Mouse (Mus musculus): ENCODE results near the gene Calml4. TPM values are rescaled to one million over a fixed set of nuclear protein-coding genes. Genes with fewer than 3 reads are reported as not detected.
"Not testable (repeated sequence)": the region's sequence is repeated elsewhere in the genome, so short reads cannot be mapped to it uniquely, and the experiment has no call there.

The Calml4 gene
- total and polyA plus RNA-seq, 3 experiments = not detected

- in situ Hi-C loops (cut with MboI; ENCODE audit: low pct_ligation_motif_present, low pct_unique_long_range_greater_than_20kb, low sequenced_read_pairs) (no loop called here), dilution Hi-C loops (cut with MboI; ENCODE audit: extremely low pct_ligation_motif_present, extremely low pct_unique_long_range_greater_than_20kb, low sequenced_read_pairs) (no loop called here)
- no peak overlapping the region for H3K9ac ChIP-seq (ENCODE audit: insufficient read depth, low read depth)
- peaks cover 0 to 2% of the 10 kb centered on the region in 2 experiments for H3K36me3 ChIP-seq (replicated peaks in 1 of 2; ENCODE audit: control insufficient read depth in 1 of 2, insufficient read depth in 1 of 2, low read length in 1 of 2)
- H3K27me3 ChIP-seq (replicated peaks) = no peaks in the 10 kb centered on the region
- 0 out of 4 replicates have a peak, but pooled peaks cover 0 to 2% of the 10 kb centered on the region in 2 experiments for H3K4me1 ChIP-seq (ENCODE audit: control insufficient read depth in 1 of 2, insufficient read depth in 2 of 2)
- DNase-seq (ENCODE audit: extremely low read depth) = no peak
- no peak overlapping the region for H3K27ac ChIP-seq (ENCODE audit: insufficient read depth, low read depth)
- no peaks in the 10 kb centered on the region for H3K79me2 ChIP-seq (replicated peaks; ENCODE audit: control insufficient read depth, extremely low read depth, insufficient read depth, poor library complexity, severe bottlenecking)
- H3K9me3 ChIP-seq (replicated peaks; ENCODE audit: low read length) = no peaks in the 10 kb centered on the region
- no peak overlapping the region for H3K4me3 ChIP-seq (replicated peaks in 1 of 3; ENCODE audit: low read depth in 2 of 3, low read length in 2 of 3, poor library complexity in 1 of 3)
- TF ChIP-seq POLR2A (IDR thresholded peaks at IDR 0.05; ENCODE audit: low read depth, low read length) = no peak
- TF ChIP-seq JUND (conservative IDR thresholded peaks at IDR 0.05; ENCODE audit: low read depth, low read length) = no peak
- H3K4me2 ChIP-seq (ENCODE audit: insufficient read depth, low read depth, poor library complexity, severe bottlenecking) = no peak overlapping the region
Observed at GRCm38 (mm10) chr9:62857216-62857615, 664 bp upstream of the Calml4 start.

DNA sequence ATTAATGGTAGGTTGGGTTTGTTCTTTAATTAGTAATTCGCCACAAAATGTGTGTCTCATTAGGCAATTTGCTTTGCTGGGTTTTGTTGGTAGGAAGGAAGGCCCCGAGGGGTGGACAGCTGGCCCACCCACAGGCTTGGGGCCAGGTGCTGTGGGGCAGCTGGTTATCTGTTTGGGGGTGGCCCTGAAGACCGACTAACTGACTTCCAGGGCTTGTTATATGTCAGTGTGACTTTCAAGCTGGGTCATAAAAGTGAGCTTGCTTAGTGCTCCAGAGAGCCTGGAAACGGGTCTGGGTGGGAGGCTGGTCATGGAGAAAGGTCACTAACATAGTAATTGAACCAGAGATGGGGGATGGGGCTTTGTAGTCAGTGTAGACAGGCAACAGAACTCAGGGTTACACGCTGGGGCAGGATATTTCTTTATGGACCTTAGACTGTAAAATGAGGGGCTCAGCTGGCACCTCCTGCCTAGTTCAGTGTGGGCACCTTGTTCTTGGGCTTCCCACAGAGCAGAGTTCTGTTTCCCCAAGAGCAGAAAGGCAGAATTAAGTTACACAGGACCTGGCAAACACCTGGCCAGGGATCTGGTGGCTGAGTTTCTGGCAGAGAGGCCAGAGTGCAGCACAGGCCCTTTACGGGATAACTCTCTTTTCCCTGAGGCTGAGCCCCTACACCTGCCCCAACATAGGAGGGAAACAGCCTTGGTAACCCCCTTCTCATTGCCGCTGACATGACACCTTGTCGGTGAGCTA lies 563 bp downstream of the Calml4 start:
- Histone ChIP-seq H3K27me3 (replicated peaks) (no peaks in the 10 kb centered on the region), H3K79me2 (replicated peaks; ENCODE audit: control insufficient read depth, extremely low read depth, insufficient read depth, poor library complexity, severe bottlenecking) (no peaks in the 10 kb centered on the region)
- dilution Hi-C loops (cut with MboI; ENCODE audit: extremely low pct_ligation_motif_present, extremely low pct_unique_long_range_greater_than_20kb, low sequenced_read_pairs) = no loop called here

GRCm38 (mm10) chr9:62860102-62860501 lies 2.2 kb downstream of the Calml4 start:
- H3K27me3 ChIP-seq (replicated peaks); H3K9me3 ChIP-seq (replicated peaks; ENCODE audit: low read length); H3K4me3 ChIP-seq (replicated peaks in 1 of 3; ENCODE audit: low read depth in 2 of 3, low read length in 2 of 3, poor library complexity in 1 of 3); dilution Hi-C loops (cut with MboI; ENCODE audit: extremely low pct_ligation_motif_present, extremely low pct_unique_long_range_greater_than_20kb, low sequenced_read_pairs); H3K36me3 ChIP-seq (replicated peaks in 1 of 2; ENCODE audit: control insufficient read depth in 1 of 2, insufficient read depth in 1 of 2, low read length in 1 of 2); H3K4me2 ChIP-seq (ENCODE audit: insufficient read depth, low read depth, poor library complexity, severe bottlenecking); H3K27ac ChIP-seq (ENCODE audit: insufficient read depth, low read depth); H3K79me2 ChIP-seq (replicated peaks; ENCODE audit: control insufficient read depth, extremely low read depth, insufficient read depth, poor library complexity, severe bottlenecking); in situ Hi-C loops (cut with MboI; ENCODE audit: low pct_ligation_motif_present, low pct_unique_long_range_greater_than_20kb, low sequenced_read_pairs); H3K4me1 ChIP-seq (ENCODE audit: control insufficient read depth in 1 of 2, insufficient read depth in 2 of 2); H3K9ac ChIP-seq (ENCODE audit: insufficient read depth, low read depth); DNase-seq (ENCODE audit: extremely low read depth): not testable (repeated sequence)

More for the DNA sequence above, 563 bp downstream of the Calml4 start:
- Histone ChIP-seq H3K9me3 (replicated peaks; ENCODE audit: low read length) (no peaks in the 10 kb centered on the region), H3K27ac (ENCODE audit: insufficient read depth, low read depth) (no peak overlapping the region), H3K9ac (ENCODE audit: insufficient read depth, low read depth) (no peak overlapping the region), H3K4me3 (replicated peaks in 1 of 3; ENCODE audit: low read depth in 2 of 3, low read length in 2 of 3, poor library complexity in 1 of 3) (no peak overlapping the region), H3K4me1 (ENCODE audit: control insufficient read depth in 1 of 2, insufficient read depth in 2 of 2) (0 out of 4 replicates have a peak, but pooled peaks cover 0 to 2% of the 10 kb centered on the region in 2 experiments), H3K4me2 (ENCODE audit: insufficient read depth, low read depth, poor library complexity, severe bottlenecking) (no peak overlapping the region), H3K36me3 (replicated peaks in 1 of 2; ENCODE audit: control insufficient read depth in 1 of 2, insufficient read depth in 1 of 2, low read length in 1 of 2) (no peaks in the 10 kb centered on the region)
- TF ChIP-seq RAD21 (IDR thresholded peaks at IDR 0.05; ENCODE audit: low read depth, low read length) (no peak), TBP (conservative IDR thresholded peaks at IDR 0.05; ENCODE audit: low read depth, low read length) (no peak), ZC3H11A (IDR thresholded peaks at IDR 0.05; ENCODE audit: low read depth, low read length) (no peak), NELFE (IDR thresholded peaks at IDR 0.05; ENCODE audit: low read depth, low read length) (no peak), ZKSCAN1 (IDR thresholded peaks at IDR 0.05; ENCODE audit: borderline replicate concordance, low read depth, low read length) (no peak), CHD2 (IDR thresholded peaks at IDR 0.05; ENCODE audit: low read length) (no peak), POLR2A (IDR thresholded peaks at IDR 0.05; ENCODE audit: low read depth, low read length) (no peak), ELF1 (IDR thresholded peaks at IDR 0.05; ENCODE audit: low read depth, low read length) (no peak), USF2 (conservative IDR thresholded peaks at IDR 0.05; ENCODE audit: low read depth, low read length) (no peak), USF1 (IDR thresholded peaks at IDR 0.05; ENCODE audit: low read depth, low read length) (no peak), HCFC1 (IDR thresholded peaks at IDR 0.05; ENCODE audit: low read depth, low read length) (no peak), CHD1 (IDR thresholded peaks at IDR 0.05; ENCODE audit: low read depth, low read length) (no peak), BHLHE40 (IDR thresholded peaks at IDR 0.05; ENCODE audit: low read depth, low read length) (no peak), MXI1 (IDR thresholded peaks at IDR 0.05; ENCODE audit: low read depth, low read length) (no peak), MAFK (IDR thresholded peaks at IDR 0.05; ENCODE audit: insufficient replicate concordance, low read length) (no peak), NRF1 (IDR thresholded peaks at IDR 0.05; ENCODE audit: low read depth, low read length) (no peak)
- in situ Hi-C loops (cut with MboI; ENCODE audit: low pct_ligation_motif_present, low pct_unique_long_range_greater_than_20kb, low sequenced_read_pairs) = no loop called here
- DNase-seq (ENCODE audit: extremely low read depth) = no peak
